Mouse (Mus musculus) kidney, embryonic 16.5 days (tissue): ENCODE measurements around the gene Hoxa1. TPM values are rescaled to one million over a fixed set of nuclear protein-coding genes. Genes with fewer than 3 reads are reported as not detected.

Experiments
- ATAC-seq: fragments of 200-750 bp; cut with Nextera tagmentation; 2 replicates; pipeline ENCODE4 v1.8.0; 2017; ENCODE audit warnings: moderate TSS enrichment; ENCODE audit not compliant: low FRiP score, low TSS enrichment
- H3K27ac ChIP-seq: fragments of 300-500 bp; sonication (generic); 2 replicates; pipeline ENCODE4 v1.5.1; 2014; ENCODE audit warnings: low read length
- H3K27me3 ChIP-seq: fragments of 300-500 bp; sonication (generic); 2 replicates; pipeline ENCODE4 v1.6.1; 2014; ENCODE audit warnings: low read length, control low read depth, mixed read lengths; ENCODE audit not compliant: insufficient read depth
- H3K36me3 ChIP-seq: fragments of 300-500 bp; sonication (generic); 2 replicates; pipeline ENCODE4 v1.6.1; 2014; ENCODE audit warnings: low read length, control low read depth, mixed read lengths; ENCODE audit not compliant: insufficient read depth
- H3K4me1 ChIP-seq: fragments of 300-500 bp; sonication (generic); 2 replicates; pipeline ENCODE4 v1.6.1; 2014; ENCODE audit warnings: low read length, control low read depth, mixed read lengths; ENCODE audit not compliant: insufficient read depth
- H3K4me2 ChIP-seq: fragments of 300-500 bp; sonication (generic); replicated peaks from 2 replicates; pipeline ENCODE4 v1.6.1; 2014; ENCODE audit warnings: low read depth, low read length
- H3K4me3 ChIP-seq: fragments of 300-500 bp; sonication (generic); 2 replicates; pipeline ENCODE4 v1.5.1; 2014; ENCODE audit warnings: mild to moderate bottlenecking, low read length
- H3K9ac ChIP-seq: fragments of 300-500 bp; sonication (generic); replicated peaks from 2 replicates; pipeline ENCODE4 v1.6.1; 2014; ENCODE audit warnings: low read length
- H3K9me3 ChIP-seq: fragments of 300-500 bp; sonication (generic); 2 replicates; pipeline ENCODE4 v1.6.1; 2016; ENCODE audit warnings: low read length, control low read depth
- WGBS: fragments of 180-500 bp; shearing (Covaris S2); extraction: QIAGEN DNeasy Blood & Tissue Kit; methylation state at CpG from one replicate; pipeline ENCODE4 v1.1.7; 2014; 5-methylcytosine and 5-hydroxymethylcytosine counted together
- polyA plus RNA-seq: library from polyadenylated mRNA; unstranded; fragments of >200 nt; fragmentation: Nextera tagmentation; extraction: Ambion mirVana; gene quantifications from 2 replicates; pipeline ENCODE4 v1.2.1, GENCODE M21; 2015

The Hoxa1 gene
- polyA plus RNA-seq, 1 experiment from 2014 or later = 0.82 TPM

DNA sequence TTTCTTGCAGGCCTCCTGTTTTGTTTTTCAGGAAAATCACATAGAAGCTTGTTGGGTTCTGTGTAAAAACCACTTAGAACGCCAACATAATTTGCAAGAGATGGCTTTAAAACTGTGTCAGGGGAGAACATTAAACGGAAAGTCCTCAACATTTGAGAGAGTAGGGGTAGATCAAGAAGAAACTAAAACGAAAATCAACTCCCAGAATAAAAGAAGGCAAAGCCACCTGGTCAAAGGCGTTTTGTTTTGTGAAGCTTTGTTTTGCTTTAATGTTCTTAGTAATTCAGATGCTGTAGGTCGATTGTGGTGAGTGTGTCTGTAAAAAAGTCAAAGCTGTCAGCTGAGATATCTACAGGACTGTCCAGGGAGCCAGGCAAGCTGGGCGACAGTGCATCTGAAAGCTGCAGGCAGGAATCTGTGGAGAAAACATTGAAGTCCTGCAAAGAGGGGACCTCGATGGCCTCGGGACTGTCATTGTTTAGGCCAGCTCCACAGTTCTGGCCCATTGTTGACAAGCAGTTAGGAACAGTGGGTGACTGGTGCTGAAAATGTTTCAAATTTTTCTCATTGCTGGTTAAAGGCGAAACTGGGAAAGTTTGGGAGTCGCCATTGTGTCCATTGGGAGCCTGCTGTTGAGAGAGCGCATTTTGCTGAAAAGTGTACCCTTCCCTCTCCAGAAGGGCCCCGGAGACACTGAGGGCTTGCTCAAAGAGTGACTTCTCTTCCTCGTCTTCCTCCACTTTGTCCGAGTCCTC lies 4.7 kb upstream of the Hoxa1 start:
- Histone ChIP-seq H3K27ac (peak overlapping the region; percentile 83), H3K4me1 (peaks cover 86% of the 10 kb centered on the region), H3K36me3 (no peaks in the 10 kb centered on the region), H3K4me2 (peak overlapping the region; percentile 70), H3K9me3 (no peaks in the 10 kb centered on the region), H3K27me3 (no peaks in the 10 kb centered on the region), H3K4me3 (peak overlapping the region; percentile 49), H3K9ac (peak overlapping the region; percentile 75)
- 25% methylated on average over 14 of the region's 14 CpGs for WGBS
- ATAC-seq = no peak

DNA sequence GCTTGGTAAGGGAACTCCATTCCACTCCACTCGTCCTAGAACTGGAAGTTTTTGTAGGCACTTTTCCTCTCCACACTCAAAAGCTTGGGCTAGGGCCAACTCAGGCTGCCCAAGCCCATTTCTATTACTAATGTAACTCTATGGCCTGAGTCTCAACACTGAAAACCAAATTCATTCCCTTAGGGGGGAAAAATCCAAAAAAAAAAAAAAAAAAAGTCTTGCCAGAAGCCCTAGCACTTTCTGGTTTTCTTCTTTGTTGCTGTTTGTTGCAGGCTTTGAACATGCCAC lies 3.9 kb upstream of the Hoxa1 start:
- Histone ChIP-seq H3K27ac (no peak overlapping the region), H3K4me1 (peaks cover 85% of the 10 kb centered on the region), H3K36me3 (no peaks in the 10 kb centered on the region), H3K9ac (no peak overlapping the region), H3K27me3 (peaks cover 7% of the 10 kb centered on the region; the same call in 1 of the 2 replicates), H3K4me2 (no peak overlapping the region), H3K4me3 (no peak overlapping the region), H3K9me3 (no peaks in the 10 kb centered on the region)
- WGBS = 16% methylated on average over 1 of the region's 1 CpGs
- no peak for ATAC-seq

DNA sequence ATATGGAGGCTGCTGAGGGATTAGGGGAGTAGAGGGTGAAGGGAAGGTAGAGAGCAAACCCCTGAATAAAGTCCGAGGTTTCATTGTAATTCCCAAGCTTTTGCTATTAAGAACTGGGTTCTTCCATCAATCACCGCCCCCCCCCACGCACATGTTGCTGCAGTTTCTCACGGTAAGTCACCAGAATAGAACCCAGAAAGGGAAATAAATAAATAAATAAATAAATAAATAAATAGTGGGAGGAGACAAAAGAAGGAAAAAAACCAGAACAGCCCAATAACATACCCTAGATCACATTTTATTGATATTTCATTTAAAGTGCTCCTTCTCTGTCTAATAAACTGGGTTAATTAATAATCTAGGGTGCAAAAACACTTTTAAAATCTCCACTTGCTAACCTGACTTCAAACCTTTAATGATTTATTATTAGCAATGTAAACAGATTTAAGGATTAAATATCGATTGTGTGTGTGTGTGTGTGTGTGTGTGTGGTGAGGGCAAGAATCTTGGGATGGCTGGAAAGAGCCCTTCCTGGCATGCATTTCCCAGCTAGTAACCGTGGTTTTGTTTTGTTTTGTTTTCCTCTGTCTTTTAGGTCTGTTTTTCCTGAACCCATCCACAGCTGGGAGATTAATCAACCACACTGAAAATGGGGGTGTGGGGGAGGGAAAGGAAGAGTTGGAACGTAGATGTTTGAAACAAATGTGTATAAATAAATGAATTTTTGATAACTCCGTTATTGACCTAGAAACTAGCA lies 3.4 kb upstream of the Hoxa1 start:
- H3K4me1 ChIP-seq = peaks cover 80% of the 10 kb centered on the region
- H3K4me2 ChIP-seq = peak overlapping the region; percentile 89
- H3K9me3 ChIP-seq = no peaks in the 10 kb centered on the region
- H3K27me3 ChIP-seq = peaks cover 12% of the 10 kb centered on the region
- WGBS = 7% methylated on average over 8 of the region's 8 CpGs
- no peaks in the 10 kb centered on the region for H3K36me3 ChIP-seq
- ATAC-seq = no peak
- H3K9ac ChIP-seq = peak overlapping the region; percentile 56; the same call in 1 of the 2 replicates
- peak overlapping the region; percentile 79 for H3K4me3 ChIP-seq
- H3K27ac ChIP-seq = peak overlapping the region; percentile 84

DNA sequence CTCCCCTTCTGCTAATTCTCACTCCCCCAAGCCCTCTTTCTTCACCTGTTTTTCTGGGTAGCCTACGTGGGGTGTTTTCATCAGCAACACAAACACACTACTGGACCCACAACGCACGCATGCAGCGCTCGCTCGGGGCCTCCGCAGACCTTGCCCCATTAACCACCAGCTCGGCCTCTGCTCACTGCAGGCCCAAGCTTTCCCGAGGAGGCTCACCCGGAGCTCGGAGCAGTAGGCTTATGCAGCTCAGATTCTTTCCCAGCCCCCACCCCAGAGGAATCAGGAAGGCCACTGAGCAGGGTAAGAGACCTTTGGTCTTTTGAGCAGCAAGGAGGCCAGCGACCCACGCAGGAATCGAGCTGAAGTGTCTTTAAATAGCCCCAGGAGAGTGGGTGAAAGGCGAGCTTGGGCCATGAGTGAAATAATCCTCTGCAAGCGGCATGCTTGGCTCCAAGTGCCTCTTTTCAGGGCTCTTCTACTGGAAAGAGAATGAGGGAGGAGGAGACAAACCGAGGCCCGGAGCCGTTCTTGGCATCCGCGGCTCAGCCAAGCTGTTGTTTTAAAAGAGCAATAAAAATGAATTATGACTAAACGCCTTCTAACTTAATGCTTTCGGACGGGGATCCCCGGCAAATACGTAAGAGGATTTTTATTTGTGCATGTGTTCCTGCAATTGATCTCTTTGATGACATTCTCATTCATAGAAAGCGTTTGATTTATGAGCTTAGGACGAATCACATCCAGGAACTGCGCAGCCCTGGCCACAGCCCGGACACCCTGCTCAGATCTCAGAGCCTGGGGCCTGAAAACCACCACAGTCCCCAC lies 2.6 kb upstream of the Hoxa1 start:
- peak overlapping the region; percentile 56 for H3K9ac ChIP-seq
- H3K27ac ChIP-seq = peak overlapping the region; percentile 84
- H3K4me1 ChIP-seq = peaks cover 73% of the 10 kb centered on the region
- no peaks in the 10 kb centered on the region for H3K36me3 ChIP-seq
- H3K4me2 ChIP-seq = peak overlapping the region; percentile 89
- H3K9me3 ChIP-seq = no peaks in the 10 kb centered on the region
- H3K4me3 ChIP-seq = peak overlapping the region; percentile 79
- ATAC-seq = peak; percentile 36
- 1% methylated on average over 30 of the region's 30 CpGs for WGBS
- peaks cover 20% of the 10 kb centered on the region for H3K27me3 ChIP-seq

DNA sequence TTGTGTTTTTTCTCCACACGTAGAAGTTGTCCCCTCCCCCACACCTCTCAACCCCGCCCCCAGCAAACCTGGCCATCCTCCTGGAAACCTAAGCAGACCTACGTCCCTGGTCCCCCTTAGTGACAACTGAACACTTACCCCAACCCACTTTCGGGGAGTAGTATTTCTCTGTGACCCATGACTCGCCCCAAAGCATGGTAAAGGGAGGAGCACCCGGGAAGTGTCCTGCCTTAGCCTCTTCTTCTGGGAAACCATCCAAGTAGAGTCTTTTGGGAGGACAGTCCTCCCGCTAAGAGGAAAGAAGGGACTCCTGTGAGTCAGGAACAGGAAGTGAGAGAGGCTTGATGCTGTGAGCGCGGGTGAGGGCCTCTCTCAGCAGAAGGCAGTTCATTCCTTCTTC lies 1.9 kb upstream of the Hoxa1 start:
- Histone ChIP-seq H3K9me3 (no peaks in the 10 kb centered on the region), H3K4me1 (peaks cover 66% of the 10 kb centered on the region), H3K4me2 (peak overlapping the region; percentile 89), H3K9ac (peak overlapping the region; percentile 56), H3K27me3 (peaks cover 26% of the 10 kb centered on the region), H3K27ac (peak overlapping the region; percentile 84), H3K36me3 (no peaks in the 10 kb centered on the region), H3K4me3 (peak overlapping the region; percentile 79)
- ATAC-seq = no peak
- WGBS = 11% methylated on average over 9 of the region's 9 CpGs

- Histone ChIP-seq H3K4me1 (peaks cover 59% of the 10 kb centered on the region), H3K9ac (peak overlapping the region; percentile 80)
- 9% methylated on average over 12 of the region's 12 CpGs for WGBS
Measured at GRCm38 (mm10) chr6:52159164-52159761, 1.1 kb upstream of the Hoxa1 start.

GRCm38 (mm10) chr6:52157466-52158275 lies 446 bp downstream of the Hoxa1 start:
- Histone ChIP-seq H3K4me1 (peaks cover 49% of the 10 kb centered on the region), H3K27me3 (peaks cover 44% of the 10 kb centered on the region), H3K4me3 (peak overlapping the region; percentile 79), H3K4me2 (peak overlapping the region; percentile 89), H3K9me3 (no peaks in the 10 kb centered on the region), H3K27ac (no peak overlapping the region), H3K36me3 (no peaks in the 10 kb centered on the region), H3K9ac (peak overlapping the region; percentile 43; the same call in 1 of the 2 replicates)
- 1% methylated on average over 32 of the region's 32 CpGs for WGBS
- ATAC-seq = no peak

More at GRCm38 (mm10) chr6:52159164-52159761, 1.1 kb upstream of the Hoxa1 start:
- no peak; the same call in 1 of the 2 replicates for ATAC-seq
- peak overlapping the region; percentile 84 for H3K27ac ChIP-seq
- no peaks in the 10 kb centered on the region for H3K36me3 ChIP-seq
- H3K4me3 ChIP-seq = peak overlapping the region; percentile 79
- no peaks in the 10 kb centered on the region for H3K9me3 ChIP-seq
- peak overlapping the region; percentile 89 for H3K4me2 ChIP-seq
- peaks cover 33% of the 10 kb centered on the region for H3K27me3 ChIP-seq

- 12% methylated on average over 20 of the region's 20 CpGs for WGBS
- Histone ChIP-seq H3K27ac (no peak overlapping the region), H3K36me3 (no peaks in the 10 kb centered on the region), H3K4me3 (peak overlapping the region; percentile 5; the same call in 1 of the 2 replicates), H3K27me3 (peaks cover 52% of the 10 kb centered on the region), H3K4me2 (no peak overlapping the region), H3K9ac (no peak overlapping the region), H3K9me3 (no peaks in the 10 kb centered on the region), H3K4me1 (peaks cover 40% of the 10 kb centered on the region)
- no peak for ATAC-seq
Measured at GRCm38 (mm10) chr6:52156551-52157200, 1.4 kb downstream of the Hoxa1 start.
